Mouse (Mus musculus) forebrain, embryonic 13.5 days (tissue): ENCODE measurements around the gene Grn. TPM values are rescaled to one million over a fixed set of nuclear protein-coding genes. Genes with fewer than 3 reads are reported as not detected.

Experiments used
- ATAC-seq: fragments of 200-750 bp; cut with Nextera tagmentation; 2 replicates; pipeline ENCODE4 v1.8.0; 2017
- H3K27ac ChIP-seq: fragments of 300-500 bp; sonication (generic); 2 replicates; pipeline ENCODE4 v1.5.1; 2015; ENCODE audit warnings: inconsistent platforms, mild to moderate bottlenecking, moderate library complexity
- H3K27me3 ChIP-seq: fragments of 300-500 bp; sonication (generic); 2 replicates; pipeline ENCODE4 v1.6.1; 2015; ENCODE audit warnings: mild to moderate bottlenecking, inconsistent platforms
- H3K36me3 ChIP-seq: fragments of 300-500 bp; sonication (generic); 2 replicates; pipeline ENCODE4 v1.6.1; 2015; ENCODE audit warnings: mild to moderate bottlenecking, inconsistent platforms; ENCODE audit not compliant: poor library complexity, severe bottlenecking
- H3K4me1 ChIP-seq: fragments of 300-500 bp; sonication (generic); 2 replicates; pipeline ENCODE4 v1.6.1; 2015; ENCODE audit warnings: inconsistent platforms
- H3K4me2 ChIP-seq: fragments of 300-500 bp; sonication (generic); 2 replicates; pipeline ENCODE4 v1.6.1; 2015; ENCODE audit warnings: inconsistent platforms, mild to moderate bottlenecking, moderate library complexity
- H3K4me3 ChIP-seq: fragments of 300-500 bp; sonication (generic); 2 replicates; pipeline ENCODE4 v1.5.1; 2015; ENCODE audit warnings: mild to moderate bottlenecking, inconsistent platforms
- H3K9ac ChIP-seq: fragments of 300-500 bp; sonication (generic); 2 replicates; pipeline ENCODE4 v1.6.1; 2015; ENCODE audit warnings: mild to moderate bottlenecking, inconsistent platforms
- H3K9me3 ChIP-seq: fragments of 300-500 bp; sonication (generic); replicated peaks from 2 replicates; pipeline ENCODE4 v1.6.1; 2016; ENCODE audit warnings: inconsistent platforms
- WGBS: fragments of 180-500 bp; shearing (Covaris S2); methylation state at CpG from one replicate; pipeline ENCODE4 v1.1.7; 2015; 5-methylcytosine and 5-hydroxymethylcytosine counted together
- polyA plus RNA-seq: library from polyadenylated mRNA; unstranded; fragments of >200 nt; fragmentation: Nextera tagmentation; extraction: Ambion mirVana; gene quantifications from 2 replicates; pipeline ENCODE4 v1.2.1, GENCODE M21; 2015

The Grn gene
- polyA plus RNA-seq, 1 experiment from 2014 or later: 49.5 TPM

DNA sequence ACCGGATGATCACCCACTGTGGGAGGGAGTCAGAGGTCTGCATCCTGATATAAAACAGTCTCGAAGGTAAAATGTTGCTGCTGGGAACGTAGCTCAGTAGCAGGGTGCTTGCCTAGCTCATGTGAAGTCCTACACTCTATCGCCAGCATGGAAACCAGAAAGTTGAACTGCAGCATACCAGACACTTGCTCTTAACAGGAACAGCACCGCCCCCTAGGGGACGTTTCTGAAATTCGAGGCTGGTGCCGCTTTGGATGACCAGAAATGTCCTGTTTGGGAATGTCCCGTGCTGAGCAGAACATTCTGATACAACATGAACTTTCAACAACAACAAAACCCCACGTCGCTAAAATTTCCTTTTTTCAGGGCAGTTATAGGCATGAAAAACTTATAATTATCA lies 18.4 kb upstream of the Grn start:
- Histone ChIP-seq H3K36me3 (no peaks in the 10 kb centered on the region), H3K4me1 (peaks cover 10% of the 10 kb centered on the region), H3K4me2 (no peak overlapping the region), H3K9me3 (no peaks in the 10 kb centered on the region), H3K4me3 (no peak overlapping the region), H3K9ac (no peak overlapping the region), H3K27ac (no peak overlapping the region), H3K27me3 (no peaks in the 10 kb centered on the region)
- no peak for ATAC-seq
- 5% methylated on average over 11 of the region's 11 CpGs for WGBS

- Histone ChIP-seq H3K36me3 (no peaks in the 10 kb centered on the region), H3K4me1 (peaks cover 2% of the 10 kb centered on the region; the same call in 1 of the 2 replicates), H3K27me3 (no peaks in the 10 kb centered on the region), H3K9me3 (no peaks in the 10 kb centered on the region), H3K27ac (no peak overlapping the region), H3K4me2 (no peak overlapping the region), H3K4me3 (no peak overlapping the region), H3K9ac (no peak overlapping the region)
- 78% methylated on average over 8 of the region's 8 CpGs for WGBS
- no peak for ATAC-seq
These were observed 17.1 kb upstream of the Grn start for GRCm38 (mm10) chr11:102413059-102413458.

DNA sequence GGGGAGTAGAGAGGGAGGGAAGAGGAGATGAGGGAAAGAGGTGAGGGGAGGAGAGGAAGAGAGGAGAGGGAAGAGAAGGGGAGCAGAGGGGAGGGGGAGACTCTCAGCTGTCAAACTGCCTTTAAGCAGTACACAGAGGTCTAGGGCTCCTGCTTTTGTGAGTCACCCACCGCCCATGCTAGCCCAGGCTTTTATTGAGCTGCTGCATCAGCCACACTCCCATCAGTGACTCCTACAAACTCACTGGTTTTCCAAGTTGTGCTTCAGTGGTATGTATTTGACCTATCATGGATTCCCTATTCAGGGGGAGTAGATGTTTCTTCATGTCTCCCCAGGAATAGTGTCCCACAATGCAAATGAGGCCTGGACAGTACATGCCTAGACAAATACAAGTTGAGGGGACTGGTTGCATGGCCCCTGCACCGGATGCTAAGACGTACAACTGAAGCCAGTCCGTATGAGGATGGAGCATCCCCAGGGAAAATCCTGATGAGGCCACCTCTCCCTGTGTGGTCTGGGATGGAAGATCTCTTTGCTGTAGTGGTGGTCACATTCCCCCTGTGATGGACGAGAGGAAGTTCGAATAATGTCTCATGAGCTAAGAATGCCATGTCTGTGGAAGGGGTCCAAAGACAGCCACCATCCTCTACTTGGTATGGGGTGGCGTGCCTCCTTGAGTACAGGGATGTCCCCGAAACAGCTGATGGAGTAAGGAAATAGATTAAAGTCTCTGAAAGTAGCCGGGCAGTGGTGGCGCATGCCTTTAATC lies 14.9 kb upstream of the Grn start:
- Histone ChIP-seq H3K4me1 (no peaks in the 10 kb centered on the region), H3K9ac (no peak overlapping the region), H3K9me3 (peaks cover 3% of the 10 kb centered on the region; the same call in 1 of the 2 replicates), H3K4me3 (no peak overlapping the region), H3K4me2 (no peak overlapping the region), H3K27ac (no peak overlapping the region), H3K36me3 (no peaks in the 10 kb centered on the region), H3K27me3 (no peaks in the 10 kb centered on the region)
- 74% methylated on average over 10 of the region's 10 CpGs for WGBS
- ATAC-seq: no peak

DNA sequence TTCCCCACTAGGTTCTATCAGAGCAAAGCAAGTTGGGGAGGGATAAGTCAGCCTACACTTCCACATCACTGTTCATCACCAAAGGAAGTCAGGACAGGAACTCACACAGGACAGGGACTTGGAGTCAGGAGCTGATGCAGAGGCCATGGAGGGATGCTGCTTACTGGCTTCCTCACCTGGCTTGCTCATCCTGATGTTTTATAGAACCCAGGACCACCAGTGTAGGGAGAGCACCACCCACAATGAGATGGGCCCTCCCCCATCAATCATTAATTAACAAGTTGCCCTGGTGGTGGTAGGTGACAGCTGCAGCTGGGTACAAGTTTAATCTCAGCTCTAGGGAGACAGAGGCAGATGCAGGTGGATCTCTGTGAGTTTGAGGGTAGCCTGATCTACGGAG lies 13.0 kb upstream of the Grn start:
- Histone ChIP-seq H3K27ac (no peak overlapping the region), H3K36me3 (no peaks in the 10 kb centered on the region), H3K9me3 (peaks cover 3% of the 10 kb centered on the region; the same call in 1 of the 2 replicates), H3K4me1 (no peaks in the 10 kb centered on the region), H3K27me3 (no peaks in the 10 kb centered on the region), H3K9ac (no peak overlapping the region), H3K4me2 (no peak overlapping the region), H3K4me3 (no peak overlapping the region)
- 85% methylated on average over 1 of the region's 1 CpGs for WGBS
- no peak for ATAC-seq

GRCm38 (mm10) chr11:102418887-102419286 lies 11.2 kb upstream of the Grn start:
- no peak overlapping the region for H3K27ac ChIP-seq
- H3K9me3 ChIP-seq: peaks cover 3% of the 10 kb centered on the region; the same call in 1 of the 2 replicates
- ATAC-seq: no peak
- no peak overlapping the region for H3K4me3 ChIP-seq
- no peak overlapping the region for H3K9ac ChIP-seq
- H3K4me2 ChIP-seq: no peak overlapping the region
- no peaks in the 10 kb centered on the region for H3K4me1 ChIP-seq
- no peaks in the 10 kb centered on the region for H3K27me3 ChIP-seq
- H3K36me3 ChIP-seq: no peaks in the 10 kb centered on the region

GRCm38 (mm10) chr11:102421559-102421958 lies 8.6 kb upstream of the Grn start:
- WGBS: 71% methylated on average over 8 of the region's 8 CpGs
- H3K27me3 ChIP-seq: no peaks in the 10 kb centered on the region

GRCm38 (mm10) chr11:102424666-102425065 lies 5.4 kb upstream of the Grn start:
- Histone ChIP-seq H3K36me3 (no peaks in the 10 kb centered on the region), H3K4me3 (no peak overlapping the region), H3K27me3 (peaks cover 11% of the 10 kb centered on the region; the same call in 1 of the 2 replicates), H3K9ac (no peak overlapping the region), H3K4me1 (peaks cover 5% of the 10 kb centered on the region), H3K9me3 (peaks cover 2% of the 10 kb centered on the region; the same call in 1 of the 2 replicates), H3K27ac (no peak overlapping the region), H3K4me2 (no peak overlapping the region)
- ATAC-seq: no peak
- WGBS: 76% methylated on average over 6 of the region's 6 CpGs

More at GRCm38 (mm10) chr11:102421559-102421958, 8.6 kb upstream of the Grn start:
- Histone ChIP-seq H3K36me3 (no peaks in the 10 kb centered on the region), H3K4me2 (no peak overlapping the region), H3K9me3 (peaks cover 3% of the 10 kb centered on the region; the same call in 1 of the 2 replicates), H3K9ac (no peak overlapping the region), H3K4me1 (no peaks in the 10 kb centered on the region), H3K4me3 (no peak overlapping the region), H3K27ac (no peak overlapping the region)
- no peak for ATAC-seq

DNA sequence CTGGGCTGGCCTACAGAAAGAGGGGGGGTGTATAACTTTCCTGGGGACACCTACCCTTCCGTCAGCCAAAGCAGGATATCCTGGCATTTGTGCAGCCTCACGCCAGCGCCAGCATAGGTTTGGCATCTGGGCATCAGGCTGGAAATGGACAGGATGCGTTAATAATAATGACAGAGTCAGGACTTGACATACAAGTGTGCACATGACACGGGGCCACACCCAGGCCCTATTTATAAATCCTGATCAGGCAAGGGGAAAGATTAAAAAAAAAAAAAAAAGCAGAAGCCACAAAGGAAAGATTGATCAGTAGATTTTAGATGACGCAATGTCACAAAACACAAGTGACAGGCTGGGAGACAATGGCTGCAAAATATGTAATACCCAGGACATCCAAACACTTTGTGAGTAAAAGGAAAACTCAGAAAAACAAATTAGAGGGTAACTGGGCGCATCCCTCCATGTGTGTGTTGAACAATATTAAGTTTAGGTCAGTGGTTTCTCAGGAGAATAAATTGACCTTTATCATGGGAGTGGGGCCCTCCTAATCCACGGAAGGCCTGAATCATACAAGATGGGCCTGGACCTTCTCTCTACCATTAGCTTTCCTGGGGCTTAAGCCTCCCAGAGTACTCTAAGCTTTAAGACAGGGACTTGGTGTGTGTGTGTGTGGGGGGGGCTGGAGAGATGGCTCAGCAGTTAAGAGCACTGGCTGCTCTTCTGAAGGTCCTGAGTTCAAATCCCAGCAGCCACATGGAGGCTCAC lies 4.4 kb upstream of the Grn start:
- no peaks in the 10 kb centered on the region for H3K9me3 ChIP-seq
- H3K27me3 ChIP-seq: peaks cover 11% of the 10 kb centered on the region; the same call in 1 of the 2 replicates
- no peak for ATAC-seq
- H3K4me1 ChIP-seq: peaks cover 12% of the 10 kb centered on the region
- no peaks in the 10 kb centered on the region for H3K36me3 ChIP-seq
- 87% methylated on average over 8 of the region's 8 CpGs for WGBS
- no peak overlapping the region for H3K4me3 ChIP-seq
- no peak overlapping the region for H3K4me2 ChIP-seq
- no peak overlapping the region for H3K9ac ChIP-seq
- no peak overlapping the region for H3K27ac ChIP-seq

DNA sequence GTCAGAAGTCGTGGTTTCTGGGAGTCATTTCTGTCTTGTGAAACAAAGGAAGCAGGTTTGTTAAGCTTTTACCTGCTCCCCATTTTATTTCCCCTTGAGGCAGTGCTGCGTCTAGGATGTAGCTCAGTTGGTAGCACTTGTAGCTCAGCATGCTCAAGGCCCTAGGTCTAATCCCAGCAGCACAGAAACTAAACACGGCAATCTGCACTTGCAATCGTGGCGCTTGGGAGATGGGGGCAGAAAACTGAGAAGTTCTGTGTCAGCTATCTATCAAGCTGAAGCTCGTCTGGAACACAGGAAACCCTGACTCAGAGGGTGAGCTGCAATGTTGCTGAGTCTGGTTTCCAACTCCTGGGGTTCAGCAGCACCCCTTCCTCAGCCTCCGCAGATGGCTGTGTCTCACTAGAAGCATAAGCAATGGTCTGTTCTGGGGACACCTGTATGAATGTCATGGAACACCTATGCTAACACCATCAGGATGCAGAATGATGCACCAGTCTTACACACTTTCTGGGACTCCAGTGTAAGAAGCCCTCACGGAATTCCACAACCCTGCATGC lies 1.1 kb upstream of the Grn start:
- no peaks in the 10 kb centered on the region for H3K9me3 ChIP-seq
- no peaks in the 10 kb centered on the region; the same call in 1 of the 2 replicates for H3K36me3 ChIP-seq
- no peak overlapping the region for H3K27ac ChIP-seq
- H3K27me3 ChIP-seq: peaks cover 11% of the 10 kb centered on the region; the same call in 1 of the 2 replicates
- H3K4me3 ChIP-seq: peak overlapping the region; percentile 61; the same call in 1 of the 2 replicates
- WGBS: 73% methylated on average over 8 of the region's 8 CpGs
- H3K4me2 ChIP-seq: peak overlapping the region; percentile 93
- no peak for ATAC-seq
- peaks cover 27% of the 10 kb centered on the region for H3K4me1 ChIP-seq
- no peak overlapping the region for H3K9ac ChIP-seq

- no peak for ATAC-seq
- H3K27me3 ChIP-seq: peaks cover 11% of the 10 kb centered on the region; the same call in 1 of the 2 replicates
- H3K4me2 ChIP-seq: peak overlapping the region; percentile 93
- H3K4me3 ChIP-seq: peak overlapping the region; percentile 61
- peak overlapping the region; percentile 70 for H3K9ac ChIP-seq
- no peak overlapping the region for H3K27ac ChIP-seq
- H3K36me3 ChIP-seq: peaks cover under 1% of the 10 kb centered on the region
- peaks cover 32% of the 10 kb centered on the region for H3K4me1 ChIP-seq
- no peaks in the 10 kb centered on the region for H3K9me3 ChIP-seq
- 48% methylated on average over 3 of the region's 3 CpGs for WGBS
These were observed 564 bp upstream of the Grn start for GRCm38 (mm10) chr11:102429551-102429950.

GRCm38 (mm10) chr11:102431018-102431645 lies 1.0 kb downstream of the Grn start:
- Histone ChIP-seq H3K27me3 (peaks cover 11% of the 10 kb centered on the region; the same call in 1 of the 2 replicates), H3K9me3 (no peaks in the 10 kb centered on the region), H3K27ac (peak overlapping the region; percentile 68), H3K36me3 (peaks cover 17% of the 10 kb centered on the region), H3K4me1 (peaks cover 34% of the 10 kb centered on the region), H3K9ac (peak overlapping the region; percentile 66), H3K4me3 (peak overlapping the region; percentile 61), H3K4me2 (peak overlapping the region; percentile 93)
- ATAC-seq: peak; percentile 52
- 0% methylated on average over 7 of the region's 7 CpGs for WGBS
